Mouse (Mus musculus) G1E (cell line): ENCODE measurements at regions not wholly inside any gene's neighbourhood (a gene's known extent, or its start where the extent isn't known, plus 50 kb on each side); places are given as distances from the start of the nearest gene placed in this dataset.

Source experiments
- CTCF ChIP-seq: IDR thresholded peaks from 2 replicates; pipeline ENCODE4 v1.5.1; 2012; ENCODE audit warnings: low read depth, low read length, inconsistent platforms, mixed read lengths
- GATA1 ChIP-seq: IDR thresholded peaks from 2 replicates; pipeline ENCODE4 v1.6.1; 2012; ENCODE audit warnings: borderline replicate concordance, low read length, inconsistent platforms, mixed read lengths
- TAL1 ChIP-seq: conservative IDR thresholded peaks from 2 replicates; pipeline ENCODE4 v1.6.1; 2012; ENCODE audit warnings: low read depth, low read length, inconsistent platforms, mixed read lengths

DNA sequence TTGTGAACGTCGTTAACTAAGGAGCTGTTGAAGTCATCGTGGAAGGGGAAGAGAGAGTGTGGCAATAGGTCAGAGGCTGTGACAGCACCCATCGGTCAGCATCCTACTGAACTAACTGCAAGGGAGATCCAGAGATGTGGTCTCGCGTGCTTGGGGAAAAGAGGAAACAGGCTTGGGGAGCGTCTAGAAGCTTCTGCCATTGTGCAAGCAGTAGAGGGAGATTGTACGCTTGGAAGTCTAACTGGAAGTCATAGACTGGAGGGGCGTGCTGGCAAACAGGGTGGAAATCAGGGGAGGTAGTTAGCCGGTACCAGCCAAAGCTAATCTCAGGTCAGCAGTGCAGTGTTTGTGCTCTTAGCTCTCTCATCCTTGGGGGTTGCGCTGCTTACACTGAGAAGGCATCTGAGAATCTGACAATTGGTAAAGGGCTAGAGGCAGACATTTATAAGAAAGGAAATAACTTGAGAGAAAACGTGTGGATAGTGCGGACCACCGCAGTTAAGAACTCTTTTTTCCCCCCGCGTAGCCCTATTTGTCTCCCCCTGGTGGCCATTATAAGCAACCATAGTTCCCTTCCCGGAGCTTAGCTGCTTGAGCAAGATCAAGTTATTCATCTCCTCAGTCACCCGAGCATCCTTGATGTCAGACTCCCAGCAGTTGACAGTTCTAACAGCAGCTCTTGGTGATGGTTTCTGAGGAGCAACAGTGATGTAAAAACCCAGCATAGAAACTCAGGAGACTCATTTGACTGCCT is 151.5 kb downstream of the 4933412E24Rik start:
- TF ChIP-seq CTCF (peak; percentile 32), GATA1 (no peak), TAL1 (no peak)
